Mouse (Mus musculus) cerebellum, adult 18-20 months (tissue): ENCODE data around the gene Stx8.

Experiments used
- DNase-seq, 2 experiments: peaks; one replicate each; pipeline ENCODE4 v3.0.0; 2021

The Stx8 gene

GRCm38 (mm10) chr11:68089885-68090592 lies 124.0 kb downstream of the Stx8 start:
- no peak for DNase-seq

- no peak for DNase-seq
These were observed 126.2 kb downstream of the Stx8 start for GRCm38 (mm10) chr11:68091975-68092759.

DNA sequence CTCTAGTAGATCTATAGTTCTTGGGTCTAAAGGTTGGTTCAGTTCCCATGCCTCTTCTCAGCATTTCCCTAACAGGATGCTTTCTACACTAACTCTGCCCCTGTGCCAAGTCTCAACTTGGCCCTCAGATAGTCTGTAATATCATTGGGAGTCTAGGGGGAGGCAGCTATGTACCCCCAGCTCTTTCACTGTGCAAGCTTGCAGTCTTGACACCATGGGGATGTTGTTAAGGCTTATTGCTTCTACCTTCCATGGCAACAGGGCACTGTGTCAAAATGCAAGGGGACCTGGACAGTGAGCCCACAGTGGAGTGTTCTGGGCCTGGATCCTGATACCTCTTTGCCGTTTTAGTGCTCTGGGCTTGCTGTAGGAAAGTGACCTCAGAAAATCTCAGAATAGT lies 135.6 kb downstream of the Stx8 start:
- no peak for DNase-seq

DNA sequence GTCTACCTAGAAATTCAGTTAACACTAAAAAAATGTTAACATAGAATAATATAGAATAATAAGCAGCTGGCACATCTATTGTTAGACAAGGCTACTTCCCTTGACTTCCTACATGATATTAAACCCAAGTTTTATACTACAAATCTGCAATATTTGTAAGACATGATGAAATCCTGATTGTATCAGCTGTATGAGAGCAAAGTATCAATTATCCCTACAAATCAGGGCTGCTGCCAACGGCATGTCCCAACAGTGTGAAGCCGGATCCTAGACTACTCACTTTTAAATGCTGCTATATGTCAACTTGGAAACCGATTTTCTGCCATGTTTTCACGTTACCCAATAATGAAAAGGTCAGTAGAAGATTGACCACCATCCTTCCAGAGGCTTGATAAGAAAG lies 137.5 kb downstream of the Stx8 start:
- DNase-seq: no peak

DNA sequence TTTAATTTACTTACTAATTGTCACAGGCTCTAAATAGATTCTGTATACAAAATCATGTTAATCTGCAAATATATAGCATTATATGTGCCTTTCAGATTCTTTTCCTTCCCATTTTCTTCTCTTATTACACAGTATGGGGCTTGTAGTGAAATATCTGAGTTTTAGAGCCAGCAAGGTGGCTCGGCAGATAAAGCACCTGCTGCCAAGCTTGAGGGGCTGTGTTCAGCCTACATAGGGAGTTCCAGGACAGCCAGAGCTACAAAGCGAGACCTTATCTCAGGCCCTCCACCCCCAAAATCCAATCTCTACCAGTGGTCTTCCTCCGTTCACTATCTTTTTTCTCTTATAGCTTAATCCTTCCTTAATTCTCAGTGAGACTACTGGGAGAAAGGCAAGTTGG lies 140.1 kb downstream of the Stx8 start:
- DNase-seq: no peak

DNA sequence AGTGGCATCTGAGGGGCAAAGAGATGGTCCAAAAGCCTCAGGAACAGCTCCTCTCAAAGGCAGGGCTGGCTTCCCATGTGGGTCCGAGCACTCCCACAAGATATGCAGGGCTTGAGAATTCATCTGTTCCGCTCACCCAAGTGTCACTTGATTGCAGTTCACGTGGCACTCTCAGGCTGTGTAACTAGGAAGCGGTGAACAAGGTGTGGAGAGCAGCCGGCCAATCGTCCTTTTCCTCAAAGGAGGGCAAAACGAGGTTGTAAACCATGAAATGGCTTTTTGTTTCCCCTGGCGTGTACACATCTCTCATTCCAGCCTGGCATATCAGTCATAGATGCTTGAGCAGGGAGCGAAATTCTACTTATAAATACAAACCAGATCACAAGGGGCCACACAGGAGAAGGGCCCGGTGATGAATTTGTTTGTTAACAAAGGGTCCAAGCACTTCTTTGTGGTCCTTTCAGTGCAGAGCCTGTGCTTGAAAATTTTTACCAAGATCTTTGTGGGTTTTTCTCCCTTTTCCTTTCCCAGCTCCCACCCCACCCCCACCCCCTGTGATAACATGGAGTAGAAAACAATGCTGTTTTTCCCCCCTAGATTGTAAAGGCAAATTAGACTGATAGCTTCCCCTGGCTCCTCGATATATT lies 147.6 kb downstream of the Stx8 start:
- DNase-seq: no peak

DNA sequence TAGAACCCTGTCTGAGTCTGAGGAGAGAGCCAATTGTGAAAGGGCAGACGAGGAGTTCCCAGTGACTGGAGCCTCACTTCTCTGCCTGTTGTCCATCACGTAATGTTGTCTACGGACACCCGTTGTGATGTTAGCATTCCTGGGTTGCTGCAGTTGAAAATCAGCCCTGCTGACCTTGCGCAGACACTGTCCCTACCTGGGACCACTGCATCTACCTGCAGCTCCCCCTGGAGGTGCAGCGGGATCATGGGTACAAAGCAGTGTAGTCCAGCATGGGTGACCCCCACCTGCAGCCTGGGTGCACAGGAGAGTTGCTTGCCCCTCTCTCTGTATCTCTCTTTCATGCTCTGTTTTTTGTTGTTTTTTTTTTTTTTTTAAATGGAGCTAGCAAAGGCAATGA lies 148.2 kb downstream of the Stx8 start:
- peak in 1 of 2 experiments; percentile 14 for DNase-seq

DNA sequence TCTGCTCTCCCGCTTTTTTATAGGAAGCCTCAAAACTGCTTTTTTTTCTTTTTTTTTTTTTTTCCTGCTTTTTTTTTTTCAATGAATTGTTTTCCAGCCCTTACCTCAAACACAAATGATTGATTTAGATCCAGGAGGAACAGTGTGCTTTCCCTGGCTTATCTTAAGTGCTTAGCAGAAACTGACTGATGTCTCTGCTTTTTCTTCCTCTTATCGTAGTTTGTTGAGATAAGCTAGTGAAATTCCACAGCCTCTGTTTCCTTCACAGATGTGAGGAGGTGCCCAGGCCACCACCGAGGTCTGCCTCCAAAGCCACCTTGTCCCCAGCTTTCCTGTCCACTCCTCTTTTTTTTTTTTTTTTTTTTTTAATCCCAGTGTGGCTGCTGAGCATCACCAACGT lies 150.2 kb downstream of the Stx8 start:
- DNase-seq: no peak

GRCm38 (mm10) chr11:68117878-68118660 lies 152.1 kb downstream of the Stx8 start:
- DNase-seq: peak; percentile 75 to 81

DNA sequence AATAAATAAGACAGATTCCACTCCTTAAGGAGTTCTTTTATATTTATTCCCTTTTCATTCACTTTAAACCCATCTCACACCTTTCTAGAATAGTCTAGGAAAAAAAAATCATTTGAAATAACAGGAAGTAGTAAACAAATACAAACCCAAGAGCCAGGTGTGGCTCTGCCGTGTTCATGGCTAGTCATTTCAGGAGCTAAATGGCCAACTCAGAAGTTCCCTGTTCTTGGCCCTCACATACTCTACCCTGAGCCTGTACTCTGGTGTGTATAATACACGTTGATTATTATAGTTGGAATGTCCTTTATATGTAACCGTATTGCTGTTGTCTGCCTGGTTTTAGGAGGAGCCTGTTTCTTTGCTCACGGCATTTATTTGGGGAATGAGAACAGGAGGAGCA lies 152.7 kb downstream of the Stx8 start:
- DNase-seq: no peak

- DNase-seq: no peak
These were observed 153.1 kb downstream of the Stx8 start for GRCm38 (mm10) chr11:68119136-68119535.

GRCm38 (mm10) chr11:68121260-68121659 lies 155.3 kb downstream of the Stx8 start:
- DNase-seq: no peak

DNA sequence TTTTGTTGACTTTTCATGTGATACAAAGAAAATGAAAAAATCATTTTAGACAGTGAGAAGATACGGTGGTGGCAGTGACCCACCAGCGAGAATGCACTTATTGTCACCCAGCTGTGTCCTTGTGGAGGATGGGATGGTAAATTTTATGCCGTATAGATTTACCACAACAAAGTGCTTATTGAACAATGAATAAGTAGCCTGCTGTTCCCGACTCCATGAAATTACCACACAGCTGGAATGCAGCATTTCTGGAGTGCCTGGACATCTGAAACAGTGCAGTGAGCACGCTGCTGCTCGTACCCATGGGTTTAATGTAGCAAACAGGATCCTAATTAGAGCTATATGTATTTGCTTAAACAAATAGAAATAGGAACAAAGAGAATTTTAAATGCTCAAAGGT lies 155.7 kb downstream of the Stx8 start:
- no peak for DNase-seq

GRCm38 (mm10) chr11:68126071-68126470 lies 160.1 kb downstream of the Stx8 start:
- no peak for DNase-seq

- no peak for DNase-seq
These were observed 168.5 kb downstream of the Stx8 start for GRCm38 (mm10) chr11:68134494-68134893.

- DNase-seq: no peak
These were observed 169.4 kb downstream of the Stx8 start for GRCm38 (mm10) chr11:68135350-68135749.

GRCm38 (mm10) chr11:68136687-68137086 lies 170.7 kb downstream of the Stx8 start:
- no peak for DNase-seq

- DNase-seq: no peak
These were observed 176.3 kb downstream of the Stx8 start for GRCm38 (mm10) chr11:68142296-68142695.

DNA sequence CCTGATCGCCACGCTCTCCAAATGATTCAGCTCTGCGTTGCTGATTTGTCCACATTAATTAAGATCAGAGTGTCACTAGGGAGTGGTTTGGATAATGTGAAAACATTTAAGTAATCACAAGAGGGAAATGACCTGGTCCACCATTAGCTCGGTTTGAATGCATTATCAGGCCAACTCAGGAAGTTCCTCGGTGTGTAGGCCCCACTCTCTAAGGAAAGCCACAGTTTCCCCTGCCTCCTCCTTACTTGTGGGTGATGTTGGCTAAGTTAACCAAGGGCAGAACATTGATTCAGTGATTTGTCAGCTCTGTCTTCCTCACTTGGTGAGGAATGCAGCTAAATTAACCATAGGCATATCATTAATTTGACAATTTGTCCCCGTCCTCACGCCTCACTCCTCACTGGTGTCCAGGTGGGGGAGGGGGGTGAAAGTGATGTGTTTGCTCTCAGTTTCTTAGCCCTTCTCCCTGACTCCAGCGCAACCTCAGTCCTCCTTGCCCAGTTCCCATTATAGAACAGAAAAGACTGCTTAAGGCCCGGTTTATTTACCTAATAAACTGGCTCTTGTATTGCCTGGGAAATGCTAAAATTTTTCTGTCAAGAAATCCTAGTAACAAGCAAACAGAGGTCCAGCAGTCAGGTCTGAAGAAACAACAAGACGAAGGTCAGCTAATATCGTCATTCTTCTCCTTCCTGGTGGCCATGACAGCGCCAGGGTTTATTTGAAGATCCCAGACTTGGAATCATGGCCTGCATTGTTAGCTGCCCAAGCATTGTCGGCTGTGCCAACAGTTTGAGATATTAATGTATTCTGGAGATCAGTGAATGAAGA lies 178.5 kb downstream of the Stx8 start:
- DNase-seq: no peak

GRCm38 (mm10) chr11:68145066-68145585 lies 179.1 kb downstream of the Stx8 start:
- no peak for DNase-seq

DNA sequence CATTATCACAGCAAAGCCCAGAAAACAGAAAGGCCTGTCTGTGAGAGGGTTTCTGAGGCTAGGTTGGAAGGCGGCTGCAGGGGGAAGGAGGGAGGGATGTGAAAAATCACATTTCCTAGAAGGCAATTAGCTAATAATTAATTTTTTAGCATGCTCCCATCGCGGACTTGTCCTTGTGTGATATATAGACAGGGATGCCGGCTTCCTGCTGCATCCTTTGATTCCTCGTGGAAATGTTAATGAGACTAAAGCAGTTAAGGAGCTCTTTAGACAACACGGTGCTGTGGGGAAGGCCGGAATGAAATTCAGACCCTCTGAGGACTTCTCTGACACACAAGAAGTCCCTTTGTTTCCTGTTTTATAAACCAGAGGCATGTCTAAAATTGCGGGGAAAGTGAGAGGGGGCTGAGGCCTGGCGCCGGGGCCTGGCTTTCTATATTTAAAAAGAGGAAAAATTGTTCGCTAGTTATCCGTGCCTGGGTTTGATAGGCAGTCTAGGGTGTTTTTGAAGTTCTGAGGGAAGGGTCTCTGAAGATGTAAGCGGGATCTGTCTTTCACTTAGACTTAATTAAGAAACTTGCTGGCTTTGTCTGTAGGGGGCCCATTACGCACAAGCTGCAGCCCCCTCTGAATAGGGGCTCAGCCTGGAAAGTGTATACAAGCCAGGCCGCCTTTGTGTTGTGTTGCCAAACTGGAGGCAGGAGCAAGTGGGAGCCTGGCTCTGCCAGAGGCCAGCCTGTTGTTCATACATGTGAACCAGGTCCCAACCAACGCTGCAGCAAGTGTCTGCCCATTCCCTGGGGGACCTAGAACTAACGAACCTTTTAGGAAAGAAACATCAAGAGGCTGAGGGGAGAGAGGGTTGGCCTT lies 179.8 kb downstream of the Stx8 start:
- DNase-seq: no peak
